Mouse (Mus musculus) small intestine, adult 2 months (tissue): ENCODE measurements around the gene Ehhadh.

Source experiments
- CTCF ChIP-seq: fragments of 200-500 bp; IDR thresholded peaks from 2 replicates; pipeline ENCODE4 v1.5.1; 2012; ENCODE audit warnings: low read depth, mild to moderate bottlenecking, control low read depth, inconsistent platforms, low read length, moderate library complexity, mixed read lengths; ENCODE audit not compliant: insufficient replicate concordance, insufficient read length; ENCODE audit errors: extremely low read depth
- POLR2A ChIP-seq: fragments of 200-500 bp; IDR thresholded peaks from 2 replicates; pipeline ENCODE4 v1.6.1; 2012; ENCODE audit warnings: low read depth, mild to moderate bottlenecking, control low read depth, inconsistent platforms, low read length, moderate library complexity

- TF ChIP-seq CTCF: no peak
- no peak for TF ChIP-seq POLR2A
Measured at GRCm38 (mm10) chr16:21788581-21788980, 974 bp upstream of the Ehhadh start.
